Mouse (Mus musculus): ENCODE data around the gene Serinc3. TPM values are rescaled to one million over a fixed set of nuclear protein-coding genes. Genes with fewer than 3 reads are reported as not detected.

The Serinc3 gene
- total and polyA plus RNA-seq, 2 experiments from 2014 or later = 31.7 to 98.2 TPM

DNA sequence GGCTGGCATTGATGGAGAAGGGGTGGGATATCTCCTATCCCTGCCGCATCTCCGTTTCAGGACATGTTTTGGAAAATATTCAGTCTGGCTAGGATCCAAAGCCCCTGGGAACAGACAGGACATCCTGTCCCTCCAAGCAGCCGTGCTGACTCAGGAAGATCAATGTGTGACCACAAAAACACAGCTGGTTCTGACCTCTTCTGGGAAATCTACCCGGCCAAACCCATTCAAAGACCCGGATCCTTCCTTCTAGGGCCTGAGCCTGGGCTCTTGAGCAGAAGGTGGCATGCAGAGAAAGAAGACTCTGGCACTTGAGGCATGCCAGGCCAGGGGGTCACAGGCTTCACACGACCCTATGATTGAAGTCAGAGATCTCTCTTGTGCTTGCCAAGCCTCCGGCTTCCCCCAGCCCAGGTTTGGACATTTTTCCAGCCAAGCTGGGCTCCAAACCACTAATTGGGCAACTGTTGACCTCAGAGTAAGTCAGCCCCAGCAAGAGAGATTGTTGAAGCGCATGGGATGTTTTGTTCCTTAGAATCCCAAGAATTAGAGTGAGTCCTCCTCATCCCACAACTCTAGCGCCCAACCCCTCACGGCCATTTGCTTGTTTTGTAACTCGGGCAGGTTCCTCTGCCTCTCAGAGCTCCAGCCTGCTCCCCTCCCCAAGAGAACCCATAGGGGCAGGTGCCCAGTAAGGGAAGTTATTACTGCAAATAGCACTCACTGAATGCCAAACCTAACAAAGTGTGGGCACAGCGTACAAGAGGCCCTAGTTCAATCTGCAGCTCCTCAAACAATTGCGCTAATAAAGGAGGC, 48.7 kb downstream of the Serinc3 start:
- Histone ChIP-seq H3K4me3 (ENCODE audit: low read depth, low read length) (no peak overlapping the region), H3K4me1 (ENCODE audit: insufficient read depth) (no peaks in the 10 kb centered on the region), H3K27me3 (ENCODE audit: insufficient read depth, low read length) (no peaks in the 10 kb centered on the region), H3K9ac (no peak overlapping the region), H3K36me3 (ENCODE audit: insufficient read depth) (no peaks in the 10 kb centered on the region), H3K9me3 (ENCODE audit: low read length) (no peaks in the 10 kb centered on the region), H3K27ac (ENCODE audit: low read depth, low read length) (no peak overlapping the region), H3K4me2 (ENCODE audit: low read depth) (no peak overlapping the region)
- DNase-seq = no peak
- 75% methylated on average over 13 of the region's 13 CpGs for WGBS
- ATAC-seq = no peak
- no peak for TF ChIP-seq CTCF (IDR thresholded peaks at IDR 0.05; ENCODE audit: low read depth)

DNA sequence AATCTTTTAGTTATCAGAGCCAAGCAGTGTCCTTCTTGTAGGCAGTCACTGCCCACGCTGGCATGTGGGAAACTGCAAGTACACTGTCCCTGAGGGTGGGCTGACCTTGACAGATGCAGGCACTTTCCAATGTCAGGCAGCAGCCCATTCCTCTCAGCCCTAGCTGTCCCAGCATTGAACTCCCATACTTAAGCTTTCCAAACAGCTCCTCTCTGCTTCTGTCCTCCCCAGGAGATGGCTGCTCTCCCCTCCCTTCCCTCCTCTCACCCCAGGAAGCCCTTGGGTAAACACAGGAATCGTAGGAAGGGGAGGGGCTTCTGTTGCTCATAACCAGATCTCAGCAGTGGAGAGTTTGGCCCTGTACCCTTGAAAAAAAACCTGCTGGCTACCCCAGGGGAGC, 49.8 kb downstream of the Serinc3 start:
- no peak overlapping the region for H3K4me2 ChIP-seq (ENCODE audit: low read depth)
- no peak overlapping the region for H3K4me3 ChIP-seq (ENCODE audit: low read depth, low read length)
- DNase-seq = no peak
- no peak for ATAC-seq
- H3K36me3 ChIP-seq (ENCODE audit: insufficient read depth) = no peaks in the 10 kb centered on the region
- no peaks in the 10 kb centered on the region for H3K9me3 ChIP-seq (ENCODE audit: low read length)
- TF ChIP-seq CTCF (IDR thresholded peaks at IDR 0.05; ENCODE audit: low read depth) = no peak
- no peaks in the 10 kb centered on the region for H3K4me1 ChIP-seq (ENCODE audit: insufficient read depth)
- WGBS = 28% methylated on average over 2 of the region's 2 CpGs
- H3K9ac ChIP-seq = no peak overlapping the region
- H3K27me3 ChIP-seq (ENCODE audit: insufficient read depth, low read length) = no peaks in the 10 kb centered on the region
- H3K27ac ChIP-seq (ENCODE audit: low read depth, low read length) = no peak overlapping the region

GRCm38 (mm10) chr2:163593636-163594282, 51.2 kb downstream of the Serinc3 start:
- ATAC-seq = no peak
- 90% methylated on average over 10 of the region's 10 CpGs for WGBS

GRCm38 (mm10) chr2:163592084-163592483, 52.8 kb downstream of the Serinc3 start:
- Histone ChIP-seq H3K36me3 (ENCODE audit: insufficient read depth) (no peaks in the 10 kb centered on the region), H3K27me3 (ENCODE audit: insufficient read depth, low read length) (no peaks in the 10 kb centered on the region), H3K4me2 (ENCODE audit: low read depth) (no peak overlapping the region), H3K9ac (no peak overlapping the region), H3K4me3 (ENCODE audit: low read depth, low read length) (no peak overlapping the region), H3K4me1 (ENCODE audit: insufficient read depth) (no peaks in the 10 kb centered on the region), H3K27ac (ENCODE audit: low read depth, low read length) (no peak overlapping the region), H3K9me3 (ENCODE audit: low read length) (no peaks in the 10 kb centered on the region)
- TF ChIP-seq CTCF (IDR thresholded peaks at IDR 0.05; ENCODE audit: low read depth) = peak; percentile 47
- WGBS = 93% methylated on average over 1 of the region's 1 CpGs
- no peak for ATAC-seq
- peak; percentile 31 for DNase-seq

More at GRCm38 (mm10) chr2:163593636-163594282, 51.2 kb downstream of the Serinc3 start:
- H3K27me3 ChIP-seq (ENCODE audit: insufficient read depth, low read length) = no peaks in the 10 kb centered on the region
- H3K4me3 ChIP-seq (ENCODE audit: low read depth, low read length) = no peak overlapping the region
- TF ChIP-seq CTCF (IDR thresholded peaks at IDR 0.05; ENCODE audit: low read depth) = no peak
- no peaks in the 10 kb centered on the region for H3K36me3 ChIP-seq (ENCODE audit: insufficient read depth)
- H3K9me3 ChIP-seq (ENCODE audit: low read length) = no peaks in the 10 kb centered on the region
- no peak overlapping the region for H3K4me2 ChIP-seq (ENCODE audit: low read depth)
- no peak for DNase-seq
- H3K9ac ChIP-seq = no peak overlapping the region
- no peaks in the 10 kb centered on the region for H3K4me1 ChIP-seq (ENCODE audit: insufficient read depth)
- H3K27ac ChIP-seq (ENCODE audit: low read depth, low read length) = no peak overlapping the region

- TF ChIP-seq CTCF (IDR thresholded peaks at IDR 0.05; ENCODE audit: low read depth) = no peak
- no peak for ATAC-seq
- no peak for DNase-seq
- Histone ChIP-seq H3K27me3 (ENCODE audit: insufficient read depth, low read length) (no peaks in the 10 kb centered on the region), H3K4me3 (ENCODE audit: low read depth, low read length) (no peak overlapping the region), H3K27ac (ENCODE audit: low read depth, low read length) (no peak overlapping the region), H3K36me3 (ENCODE audit: insufficient read depth) (no peaks in the 10 kb centered on the region), H3K4me1 (ENCODE audit: insufficient read depth) (no peaks in the 10 kb centered on the region), H3K9ac (no peak overlapping the region), H3K4me2 (ENCODE audit: low read depth) (no peak overlapping the region), H3K9me3 (ENCODE audit: low read length) (no peaks in the 10 kb centered on the region)
- 81% methylated on average over 5 of the region's 5 CpGs for WGBS
Measured at GRCm38 (mm10) chr2:163590996-163591395, 53.9 kb downstream of the Serinc3 start.

- Histone ChIP-seq H3K4me1 (ENCODE audit: insufficient read depth) (no peaks in the 10 kb centered on the region), H3K27me3 (ENCODE audit: insufficient read depth, low read length) (no peaks in the 10 kb centered on the region), H3K4me2 (ENCODE audit: low read depth) (no peak overlapping the region), H3K9ac (no peak overlapping the region), H3K27ac (ENCODE audit: low read depth, low read length) (no peak overlapping the region), H3K4me3 (ENCODE audit: low read depth, low read length) (no peak overlapping the region), H3K36me3 (ENCODE audit: insufficient read depth) (no peaks in the 10 kb centered on the region), H3K9me3 (ENCODE audit: low read length) (no peaks in the 10 kb centered on the region)
- DNase-seq (no peak), ATAC-seq (no peak)
- WGBS = 73% methylated on average over 12 of the region's 12 CpGs
- no peak for TF ChIP-seq CTCF (IDR thresholded peaks at IDR 0.05; ENCODE audit: low read depth)
Measured at GRCm38 (mm10) chr2:163590211-163590610, 54.7 kb downstream of the Serinc3 start.

GRCm38 (mm10) chr2:163587506-163587905, 57.4 kb downstream of the Serinc3 start:
- Histone ChIP-seq H3K4me2 (ENCODE audit: low read depth) (no peak overlapping the region), H3K36me3 (ENCODE audit: insufficient read depth) (no peaks in the 10 kb centered on the region), H3K9me3 (ENCODE audit: low read length) (no peaks in the 10 kb centered on the region), H3K4me1 (ENCODE audit: insufficient read depth) (no peaks in the 10 kb centered on the region), H3K27me3 (ENCODE audit: insufficient read depth, low read length) (no peaks in the 10 kb centered on the region), H3K27ac (ENCODE audit: low read depth, low read length) (no peak overlapping the region), H3K4me3 (ENCODE audit: low read depth, low read length) (no peak overlapping the region), H3K9ac (no peak overlapping the region)
- 74% methylated on average over 5 of the region's 5 CpGs for WGBS
- DNase-seq = no peak
- ATAC-seq = 0 out of 2 replicates have a peak, but pooled peaks have one; percentile 12
- TF ChIP-seq CTCF (IDR thresholded peaks at IDR 0.05; ENCODE audit: low read depth) = no peak

Measured in forebrain, postnatal 0 days (tissue).